Comparison of ENCODE assay signal across 8 mouse cellular contexts in the genomic region with DNA sequence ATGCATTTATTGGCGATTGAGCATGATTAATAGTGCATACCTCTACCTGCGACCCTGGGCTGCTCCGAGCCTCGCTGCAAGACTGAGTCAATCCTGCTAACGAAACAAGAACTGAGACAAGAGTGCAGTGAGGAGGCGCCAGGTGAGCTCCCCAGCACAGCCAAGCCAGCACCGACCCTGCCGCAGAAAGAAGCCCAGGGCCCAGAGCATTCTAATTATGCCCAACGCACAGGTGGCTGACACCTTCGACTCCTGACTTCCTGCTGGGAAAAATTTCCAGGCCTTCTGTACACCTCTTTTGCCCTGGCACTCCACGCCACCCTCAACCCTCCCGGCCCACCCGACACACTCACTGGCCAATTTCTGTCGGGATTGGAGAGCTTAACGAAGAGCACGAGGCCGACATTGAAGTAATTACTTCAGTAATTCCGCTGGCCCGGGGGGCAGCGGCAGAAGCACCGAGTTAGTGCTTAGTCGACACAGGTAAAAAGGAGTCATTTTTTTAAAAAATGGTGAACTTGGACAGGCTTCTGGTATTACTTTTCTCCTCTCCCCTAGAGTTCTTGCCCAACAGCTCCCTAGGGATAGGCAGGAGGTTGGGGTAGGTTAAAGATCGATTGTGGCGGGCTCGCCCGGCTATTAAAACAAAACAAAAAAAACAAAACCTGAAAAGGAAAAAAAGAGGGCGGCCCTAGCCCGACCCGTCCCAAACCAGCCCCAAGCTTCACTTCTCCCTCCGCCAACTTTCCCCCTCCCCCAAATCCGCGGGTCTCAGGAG. TPM values are rescaled to one million over a fixed set of nuclear protein-coding genes. Genes with fewer than 3 reads are reported as not detected.
DNase-seq lines count a peak whose midpoint lies in the region; ATAC-seq and TF ChIP-seq lines count a peak whose summit lies in the region.

No protein-coding gene starts in this region.

- no peak for ATAC-seq in forebrain, embryonic 13.5 days
- ATAC-seq in kidney, embryonic 14.5 days (ENCODE audit: low FRiP score, low TSS enrichment) = no peak

- H3K9ac ChIP-seq in forebrain, embryonic 13.5 days = peak overlapping the region; percentile 93
- H3K9ac ChIP-seq in kidney, embryonic 14.5 days (ENCODE audit: low read depth, low read length) = peak overlapping the region; percentile 96

- H3K36me3 ChIP-seq in forebrain, embryonic 13.5 days (ENCODE audit: poor library complexity, severe bottlenecking) = peaks cover 19% of the 10 kb centered on the region
- peaks cover 30% of the 10 kb centered on the region for H3K36me3 ChIP-seq in kidney, embryonic 14.5 days (ENCODE audit: control insufficient read depth, insufficient read depth, low read length)
- H3K36me3 ChIP-seq in midbrain, embryonic 10.5 days = peaks cover 35% of the 10 kb centered on the region

- TF ChIP-seq POLR2A in bone marrow macrophage, adult 2 months (IDR thresholded peaks at IDR 0.05; ENCODE audit: borderline replicate concordance, low read depth, low read length) = no peak

- peak overlapping the region; percentile 96 for H3K27ac ChIP-seq in gastrocnemius, adult 2 months
- peak overlapping the region; percentile 93 for H3K27ac ChIP-seq in bone marrow macrophage, adult 2 months (ENCODE audit: insufficient read depth, low read depth, low read length)
- H3K27ac ChIP-seq in forebrain, embryonic 13.5 days = peak overlapping the region; percentile 97
- peak overlapping the region; percentile 100 for H3K27ac ChIP-seq in kidney, embryonic 14.5 days (ENCODE audit: low read depth, low read length)
- H3K27ac ChIP-seq in midbrain, embryonic 10.5 days (replicated peaks) = peak overlapping the region; percentile 97

- peaks cover 19% of the 10 kb centered on the region for H3K4me1 ChIP-seq in bone marrow macrophage, adult 2 months (ENCODE audit: control insufficient read depth, insufficient read depth, low read length)
- peaks cover 26% of the 10 kb centered on the region for H3K4me1 ChIP-seq in forebrain, embryonic 13.5 days
- H3K4me1 ChIP-seq in kidney, embryonic 14.5 days (ENCODE audit: control insufficient read depth, insufficient read depth, low read length) = peaks cover 13% of the 10 kb centered on the region; the same call in 1 of the 2 replicates
- peaks cover 18% of the 10 kb centered on the region for H3K4me1 ChIP-seq in midbrain, embryonic 10.5 days

- no peaks in the 10 kb centered on the region for H3K27me3 ChIP-seq in forebrain, embryonic 13.5 days
- no peaks in the 10 kb centered on the region for H3K27me3 ChIP-seq in kidney, embryonic 14.5 days (ENCODE audit: control insufficient read depth, insufficient read depth, low read length)
- H3K27me3 ChIP-seq in midbrain, embryonic 10.5 days (ENCODE audit: low read depth, poor library complexity, severe bottlenecking) = no peaks in the 10 kb centered on the region

- no peaks in the 10 kb centered on the region for H3K9me3 ChIP-seq in forebrain, embryonic 13.5 days (replicated peaks)
- H3K9me3 ChIP-seq in kidney, embryonic 14.5 days (ENCODE audit: control insufficient read depth, low read length) = no peaks in the 10 kb centered on the region
- H3K9me3 ChIP-seq in midbrain, embryonic 10.5 days (replicated peaks) = no peaks in the 10 kb centered on the region

- WGBS in forebrain, embryonic 13.5 days = under 1% methylated on average over 32 of the region's 32 CpGs
- WGBS in kidney, embryonic 14.5 days = under 1% methylated on average over 31 of the region's 32 CpGs
- WGBS in midbrain, embryonic 10.5 days = under 1% methylated on average over 32 of the region's 32 CpGs

- no peak for DNase-seq in gastrocnemius, adult 2 months
- no peak for DNase-seq in gastrocnemius, adult 18-20 months (ENCODE audit: low spot score)
- DNase-seq in midbrain, embryonic 10.5 days (ENCODE audit: low spot score) = peak; percentile 28
- DNase-seq in thymus, postnatal 10 days (ENCODE audit: low spot score in 2 of 2) = peak; percentile 18
- no peak for DNase-seq in left cerebral cortex, adult 9 months (ENCODE audit: low spot score in 2 of 2)

- H3K4me3 ChIP-seq in gastrocnemius, adult 2 months = peak overlapping the region; percentile 87
- peak overlapping the region; percentile 84 for H3K4me3 ChIP-seq in bone marrow macrophage, adult 2 months (ENCODE audit: insufficient read depth, low read length)
- H3K4me3 ChIP-seq in forebrain, embryonic 13.5 days = peak overlapping the region; percentile 72
- peak overlapping the region; percentile 95 for H3K4me3 ChIP-seq in kidney, embryonic 14.5 days (ENCODE audit: low read length)
- H3K4me3 ChIP-seq in midbrain, embryonic 10.5 days = peak overlapping the region; percentile 99

- no peak for TF ChIP-seq CTCF in gastrocnemius, adult 2 months (IDR thresholded peaks at IDR 0.05)
- TF ChIP-seq CTCF in bone marrow macrophage, adult 2 months (IDR thresholded peaks at IDR 0.05; ENCODE audit: low read depth, low read length) = no peak

- intact Hi-C loops in gastrocnemius, adult 2 months (cut with DNase I) = loop anchor here (5.0 to 10.0 kb wide), 3 partner anchors 58 to 1342 kb away; a partner anchor contains a TSS

- peak overlapping the region; percentile 98 for H3K4me2 ChIP-seq in forebrain, embryonic 13.5 days
- peak overlapping the region; percentile 68 for H3K4me2 ChIP-seq in kidney, embryonic 14.5 days (replicated peaks; ENCODE audit: low read depth, low read length)

RNA-seq across cellular contexts. Expression of a gene that starts 1.0 kb away (rescaled TPM):
- 10 to 100 TPM; 17.6 to 18.7 TPM for total RNA-seq in gastrocnemius, adult 2 months (2021)
- 10 to 100 TPM; 12.7 to 17.3 TPM for total RNA-seq in gastrocnemius, adult 18-20 months (2021)
- 198 and 227 TPM in 2 replicates for polyA plus RNA-seq in bone marrow macrophage, adult 2 months (2012; ENCODE audit: insufficient read depth, insufficient read length, missing spikeins)
- 74.3 and 74.9 TPM in 2 replicates for polyA plus RNA-seq in forebrain, embryonic 13.5 days (2015; fragmentation: Nextera tagmentation; extraction: Ambion mirVana)
- 58.3 and 73.7 TPM in 2 replicates for polyA plus RNA-seq in kidney, embryonic 14.5 days (2014; fragmentation: Nextera tagmentation; extraction: Ambion mirVana)
- 67.2 and 68.3 TPM in 2 replicates for polyA plus RNA-seq in midbrain, embryonic 10.5 days (2016; fragmentation: Nextera tagmentation; extraction: Ambion mirVana)

RNA-seq across cellular contexts. Expression of a gene that starts 20.7 kb away (rescaled TPM):
- total RNA-seq in gastrocnemius, adult 2 months (2021) = under 1 TPM in 1 of 2 experiments, not detected in 1; 0.06 TPM
- total RNA-seq in gastrocnemius, adult 18-20 months (2021) = not detected
- 0.51 and 1.0 TPM in 2 replicates for polyA plus RNA-seq in bone marrow macrophage, adult 2 months (2012; ENCODE audit: insufficient read depth, insufficient read length, missing spikeins)
- polyA plus RNA-seq in forebrain, embryonic 13.5 days (2015; fragmentation: Nextera tagmentation; extraction: Ambion mirVana) = not detected in 2 replicates
- polyA plus RNA-seq in kidney, embryonic 14.5 days (2014; fragmentation: Nextera tagmentation; extraction: Ambion mirVana) = not detected in 2 replicates
- polyA plus RNA-seq in midbrain, embryonic 10.5 days (2016; fragmentation: Nextera tagmentation; extraction: Ambion mirVana) = 0.06 TPM in 1 of 2 replicates, not detected in the other

RNA-seq across cellular contexts. Expression of a gene that starts 29.2 kb away (rescaled TPM):
- total RNA-seq in gastrocnemius, adult 2 months (2021) = not detected
- total RNA-seq in gastrocnemius, adult 18-20 months (2021) = not detected
- not detected in 2 replicates for polyA plus RNA-seq in bone marrow macrophage, adult 2 months (2012; ENCODE audit: insufficient read depth, insufficient read length, missing spikeins)
- polyA plus RNA-seq in forebrain, embryonic 13.5 days (2015; fragmentation: Nextera tagmentation; extraction: Ambion mirVana) = 0.56 and 0.73 TPM in 2 replicates
- 0.43 and 0.51 TPM in 2 replicates for polyA plus RNA-seq in kidney, embryonic 14.5 days (2014; fragmentation: Nextera tagmentation; extraction: Ambion mirVana)
- polyA plus RNA-seq in midbrain, embryonic 10.5 days (2016; fragmentation: Nextera tagmentation; extraction: Ambion mirVana) = 0.62 and 0.67 TPM in 2 replicates

RNA-seq across cellular contexts. Expression of a gene that starts 29.8 kb away (rescaled TPM):
- total RNA-seq in gastrocnemius, adult 2 months (2021) = not detected
- not detected for total RNA-seq in gastrocnemius, adult 18-20 months (2021)
- not detected in 2 replicates for polyA plus RNA-seq in bone marrow macrophage, adult 2 months (2012; ENCODE audit: insufficient read depth, insufficient read length, missing spikeins)
- not detected in 2 replicates for polyA plus RNA-seq in forebrain, embryonic 13.5 days (2015; fragmentation: Nextera tagmentation; extraction: Ambion mirVana)
- polyA plus RNA-seq in kidney, embryonic 14.5 days (2014; fragmentation: Nextera tagmentation; extraction: Ambion mirVana) = not detected in 2 replicates
- polyA plus RNA-seq in midbrain, embryonic 10.5 days (2016; fragmentation: Nextera tagmentation; extraction: Ambion mirVana) = not detected in 2 replicates

Comparison
In these comparisons a context has a peak if more than half of its experiments do, and no peak if none do; other contexts are left out.
1. DNase-seq: peak in midbrain, embryonic 10.5 days (single experiment) and thymus, postnatal 10 days (2 of 2); none in gastrocnemius, adult 2 months (single experiment), gastrocnemius, adult 18-20 months (single experiment) and left cerebral cortex, adult 9 months (0 of 2).
2. Peak in every context shown above with its lines, with median percentiles within 50 percentile points of each other: H3K27ac ChIP-seq and H3K4me3 ChIP-seq.